8 mouse cellular contexts compared by ENCODE assay signal in genomic region chr14:20544467-20545411, GRCm38 (mm10). TPM values are rescaled to one million over a fixed set of nuclear protein-coding genes. Genes with fewer than 3 reads are reported as not detected.
A peak's percentile ranks its signal among the peaks of the same experiment; 100 is the strongest.
DNase-seq lines count a peak whose midpoint lies in the region; ATAC-seq lines count a peak whose summit lies in the region.

No protein-coding gene starts in this region.

- peak overlapping the region; percentile 48 for H3K4me2 ChIP-seq in kidney, embryonic 15.5 days
- H3K4me2 ChIP-seq in hindbrain, embryonic 11.5 days (replicated peaks; ENCODE audit: low read depth, low read length) = peak overlapping the region; percentile 37

- no peak for ATAC-seq in kidney, embryonic 15.5 days (replicated peaks; ENCODE audit: low FRiP score)
- no peak for ATAC-seq in hindbrain, embryonic 11.5 days (ENCODE audit: low FRiP score)

- no peak overlapping the region for H3K27ac ChIP-seq in kidney, embryonic 15.5 days
- H3K27ac ChIP-seq in hindbrain, embryonic 11.5 days (ENCODE audit: low read depth, low read length) = no peak overlapping the region
- H3K27ac ChIP-seq in midbrain, embryonic 10.5 days (replicated peaks) = peak overlapping the region; percentile 99; the same call in 1 of the 2 replicates

- H3K4me3 ChIP-seq in kidney, embryonic 15.5 days (replicated peaks) = peak overlapping the region; percentile 60
- H3K4me3 ChIP-seq in hindbrain, embryonic 11.5 days (ENCODE audit: low read depth, low read length) = peak overlapping the region; percentile 95
- H3K4me3 ChIP-seq in midbrain, embryonic 10.5 days = peak overlapping the region; percentile 97

- WGBS in kidney, embryonic 15.5 days = 70% methylated on average over 7 of the region's 7 CpGs
- WGBS in hindbrain, embryonic 11.5 days = 81% methylated on average over 7 of the region's 7 CpGs
- 85% methylated on average over 7 of the region's 7 CpGs for WGBS in midbrain, embryonic 10.5 days

- DNase-seq in kidney, postnatal 14 days = no peak
- DNase-seq in brain, adult 2 months (ENCODE audit: low read depth, low spot score) = peak; percentile 28
- DNase-seq in hindbrain, embryonic 11.5 days (ENCODE audit: low spot score) = peak; percentile 9
- DNase-seq in midbrain, embryonic 10.5 days (ENCODE audit: low spot score) = no peak
- DNase-seq in thymus, postnatal 25 days = no peak
- DNase-seq in kidney, postnatal 10 days = no peak
- DNase-seq in natural killer cell, adult 2 months (ENCODE audit: low spot score in 2 of 2) = no peak

- H3K9ac ChIP-seq in kidney, embryonic 15.5 days = no peak overlapping the region
- no peak overlapping the region for H3K9ac ChIP-seq in hindbrain, embryonic 11.5 days (ENCODE audit: low read depth, low read length)

- H3K27me3 ChIP-seq in kidney, embryonic 15.5 days = no peaks in the 10 kb centered on the region
- H3K27me3 ChIP-seq in hindbrain, embryonic 11.5 days (ENCODE audit: control insufficient read depth, insufficient read depth, low read length) = no peaks in the 10 kb centered on the region
- H3K27me3 ChIP-seq in midbrain, embryonic 10.5 days (ENCODE audit: low read depth, poor library complexity, severe bottlenecking) = no peaks in the 10 kb centered on the region

- peaks cover 20% of the 10 kb centered on the region for H3K36me3 ChIP-seq in kidney, embryonic 15.5 days
- 0 out of 2 replicates have a peak, but pooled peaks cover 3% of the 10 kb centered on the region for H3K36me3 ChIP-seq in hindbrain, embryonic 11.5 days (ENCODE audit: control insufficient read depth, insufficient read depth, low read length)
- peaks cover 26% of the 10 kb centered on the region for H3K36me3 ChIP-seq in midbrain, embryonic 10.5 days

- no peaks in the 10 kb centered on the region for H3K9me3 ChIP-seq in kidney, embryonic 15.5 days (replicated peaks)
- H3K9me3 ChIP-seq in hindbrain, embryonic 11.5 days (ENCODE audit: control insufficient read depth, low read length) = no peaks in the 10 kb centered on the region
- no peaks in the 10 kb centered on the region for H3K9me3 ChIP-seq in midbrain, embryonic 10.5 days (replicated peaks)

- peaks cover 14% of the 10 kb centered on the region for H3K4me1 ChIP-seq in kidney, embryonic 15.5 days
- no peaks in the 10 kb centered on the region for H3K4me1 ChIP-seq in hindbrain, embryonic 11.5 days (replicated peaks; ENCODE audit: control insufficient read depth, insufficient read depth, low read length)
- peaks cover 17% of the 10 kb centered on the region for H3K4me1 ChIP-seq in midbrain, embryonic 10.5 days

RNA-seq across cellular contexts. Expression of gene Ppp3cb, which starts 1.6 kb away (rescaled TPM):
- polyA plus RNA-seq in kidney, embryonic 15.5 days (2015; fragmentation: Nextera tagmentation; extraction: Ambion mirVana) = 43.1 and 44.1 TPM in 2 replicates
- polyA plus RNA-seq in hindbrain, embryonic 11.5 days (2014; fragmentation: Nextera tagmentation; extraction: Ambion mirVana) = 67.0 and 67.2 TPM in 2 replicates
- 40.9 and 48.8 TPM in 2 replicates for polyA plus RNA-seq in midbrain, embryonic 10.5 days (2016; fragmentation: Nextera tagmentation; extraction: Ambion mirVana)

RNA-seq across cellular contexts. Expression of gene Mss51, which starts 48.0 kb away (rescaled TPM):
- polyA plus RNA-seq in kidney, embryonic 15.5 days (2015; fragmentation: Nextera tagmentation; extraction: Ambion mirVana) = 0.63 and 1.0 TPM in 2 replicates
- 1.1 and 1.4 TPM in 2 replicates for polyA plus RNA-seq in hindbrain, embryonic 11.5 days (2014; fragmentation: Nextera tagmentation; extraction: Ambion mirVana)
- polyA plus RNA-seq in midbrain, embryonic 10.5 days (2016; fragmentation: Nextera tagmentation; extraction: Ambion mirVana) = 1.1 and 1.2 TPM in 2 replicates

Comparison
In these comparisons a context has a peak if more than half of its experiments do, and no peak if none do; other contexts are left out.
1. DNase-seq: peak in brain, adult 2 months (single experiment) and hindbrain, embryonic 11.5 days (single experiment); none in kidney, postnatal 14 days (single experiment), midbrain, embryonic 10.5 days (single experiment), thymus, postnatal 25 days (single experiment), kidney, postnatal 10 days (single experiment) and natural killer cell, adult 2 months (0 of 2).
2. Peak in every context shown above with its lines, with median percentiles within 50 percentile points of each other: H3K4me3 ChIP-seq.